Mouse (Mus musculus): ENCODE data around the gene Rex1bd. TPM values are rescaled to one million over a fixed set of nuclear protein-coding genes. Genes with fewer than 3 reads are reported as not detected.
A peak's percentile ranks its signal among the peaks of the same experiment; 100 is the strongest.

Rex1bd gene
- polyA plus RNA-seq, 1 experiment, result 129 TPM

DNA sequence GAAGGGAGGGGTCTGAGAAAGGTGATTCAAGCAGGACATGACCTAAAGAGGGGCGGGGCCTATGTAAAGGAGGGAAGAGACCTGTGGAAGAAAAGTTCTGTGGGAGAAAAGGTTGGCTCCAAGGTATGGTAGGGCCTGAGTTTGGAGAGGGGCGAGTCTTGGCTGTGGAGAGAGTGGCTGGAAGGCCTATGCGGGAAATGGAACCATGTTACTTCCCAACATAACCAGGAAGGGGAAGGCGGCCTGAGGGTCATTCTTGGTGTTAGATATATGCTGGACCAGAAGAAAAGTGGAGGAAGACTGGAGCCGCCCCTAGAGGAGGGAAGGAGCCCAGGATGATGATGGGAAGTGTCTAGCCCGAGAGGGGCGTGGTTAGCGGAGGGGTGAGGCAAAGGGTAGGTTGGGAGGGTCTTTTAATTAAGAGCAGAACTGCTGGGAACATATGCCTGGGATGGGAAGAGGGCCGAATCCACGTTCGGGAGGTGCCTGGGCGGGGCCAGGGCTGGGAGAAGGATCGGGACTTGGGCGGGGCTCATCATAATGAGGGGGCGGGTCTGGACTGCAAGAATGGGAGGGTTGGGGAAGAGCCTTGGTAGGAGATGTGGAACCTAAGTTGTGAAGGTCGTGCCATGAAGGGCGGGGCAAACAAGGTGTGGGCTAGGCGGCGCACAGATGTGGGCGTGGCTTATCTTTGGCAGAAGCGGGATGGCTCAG lies 29.1 kb downstream of the Rex1bd start:
- no peak for DNase-seq (ENCODE audit: low spot score)

DNA sequence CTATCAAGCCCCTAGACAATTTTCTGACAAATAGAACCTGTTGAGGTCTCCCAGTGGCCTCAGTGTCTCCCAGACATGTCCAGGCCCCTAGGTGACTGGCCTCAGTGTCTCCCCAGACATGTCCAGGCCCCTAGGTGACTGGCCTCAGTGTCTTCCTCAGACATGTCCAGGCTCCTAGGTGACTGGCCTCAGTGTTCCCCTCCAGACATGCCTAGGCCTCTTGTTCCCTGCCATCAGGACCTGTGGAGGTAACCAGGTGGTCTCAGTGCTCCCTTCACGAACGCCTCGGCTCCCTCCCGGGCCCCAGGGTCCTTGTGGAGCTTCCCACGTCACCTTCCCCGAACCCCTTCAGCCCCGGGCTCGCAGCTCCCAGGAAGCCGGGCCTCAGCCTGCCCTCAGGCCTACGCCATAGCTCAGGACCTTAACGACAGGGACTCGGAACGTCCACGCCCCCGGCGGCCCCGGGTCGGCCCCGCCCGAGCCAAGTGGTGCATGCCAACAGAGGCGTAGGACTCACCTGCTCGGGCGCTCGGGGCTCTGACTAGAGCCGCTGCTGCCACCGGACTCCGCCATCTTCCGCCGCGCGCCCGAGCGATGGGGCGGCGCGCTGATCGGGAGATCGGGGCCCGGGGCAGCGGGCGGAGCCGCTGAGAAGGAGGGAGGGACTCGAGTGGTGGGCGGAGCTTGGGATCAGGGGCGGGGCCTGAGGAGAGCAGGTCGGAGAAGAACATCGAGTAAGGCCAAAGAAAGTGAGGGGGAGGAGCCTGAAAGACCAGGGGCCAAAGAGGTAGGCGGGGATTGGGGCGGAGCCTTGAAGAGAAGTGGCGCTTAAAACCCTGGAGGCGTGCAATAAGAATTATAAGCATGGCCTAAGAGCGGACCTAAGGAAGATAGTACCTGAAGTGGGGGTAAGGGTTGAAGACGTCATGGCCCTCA lies 30.0 kb downstream of the Rex1bd start, which contains the start of gene Klhl26:
Gene Klhl26 (minus strand): TSS at position 636 of the 936 bp plus-strand sequence.
- DNase-seq (ENCODE audit: low spot score), result peak; percentile 88

DNA sequence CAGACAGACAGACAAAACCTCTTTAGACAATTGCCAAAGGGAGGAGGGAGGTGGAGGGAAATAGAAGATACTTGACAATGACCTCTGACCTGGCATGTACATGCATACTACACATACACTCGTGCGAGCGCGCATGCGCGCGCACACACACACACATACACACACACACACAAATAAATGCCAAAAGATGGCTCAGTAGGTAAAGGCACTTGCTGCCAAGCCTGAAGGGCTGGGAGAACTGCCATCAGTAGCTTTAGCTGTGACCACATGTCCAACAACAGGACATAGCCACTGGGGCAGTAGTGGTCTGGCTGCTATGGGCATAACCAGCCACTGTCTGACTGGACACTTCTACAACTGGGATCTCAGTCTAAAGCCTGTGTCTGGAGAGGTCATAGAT lies 34.7 kb downstream of the Rex1bd start:
- DNase-seq (ENCODE audit: low spot score), result no peak

DNA sequence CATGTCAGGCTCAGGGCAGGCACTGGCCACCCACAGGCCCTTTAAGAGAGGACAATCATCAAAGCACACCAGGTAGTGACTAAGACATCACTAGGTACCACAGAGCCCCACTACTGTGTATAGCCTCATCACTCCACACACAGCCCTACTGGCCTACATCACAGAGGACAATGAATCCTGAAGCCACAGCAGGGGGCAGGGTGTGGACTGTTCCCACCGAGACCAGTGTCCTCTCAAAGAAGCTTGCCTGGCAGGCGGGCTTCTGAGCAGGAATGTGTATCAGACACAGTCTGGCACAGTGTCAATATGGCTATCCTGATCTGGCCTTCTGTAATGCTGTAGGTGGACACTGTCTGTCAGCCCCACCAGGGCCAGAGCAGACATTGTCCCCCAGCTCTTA lies 36.6 kb downstream of the Rex1bd start:
- no peak for DNase-seq (ENCODE audit: low spot score)

DNA sequence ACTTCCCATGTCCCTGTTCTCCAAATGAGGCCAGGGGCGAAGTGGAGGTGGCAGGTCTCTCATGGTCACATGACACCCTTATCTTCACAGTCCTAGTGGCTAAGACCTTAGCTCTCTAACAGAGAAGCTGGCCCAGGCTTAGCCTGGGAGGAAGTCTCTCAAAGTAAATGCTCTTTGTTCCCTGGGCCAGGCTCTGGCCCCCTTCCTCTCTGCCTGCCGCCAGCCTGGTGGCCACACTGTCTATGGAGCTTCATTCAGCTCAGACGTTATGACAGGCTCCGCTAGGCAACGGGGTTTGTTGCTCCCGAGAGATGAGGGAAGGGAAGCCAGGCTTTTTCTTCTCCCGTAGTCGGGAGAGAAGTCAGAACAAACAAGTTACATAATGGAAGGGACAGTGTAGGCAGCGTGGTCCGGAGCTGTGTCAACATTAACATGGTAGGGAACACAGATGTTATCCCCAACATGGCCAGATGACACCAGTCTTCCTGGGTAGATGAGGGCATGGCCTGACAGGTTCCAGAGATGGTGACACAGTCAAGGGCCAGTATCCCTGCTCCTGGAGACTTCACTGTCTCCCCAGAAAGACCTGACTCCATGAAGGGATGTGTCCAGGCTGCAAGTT lies 37.1 kb downstream of the Rex1bd start:
- DNase-seq (ENCODE audit: low spot score), result no peak

DNA sequence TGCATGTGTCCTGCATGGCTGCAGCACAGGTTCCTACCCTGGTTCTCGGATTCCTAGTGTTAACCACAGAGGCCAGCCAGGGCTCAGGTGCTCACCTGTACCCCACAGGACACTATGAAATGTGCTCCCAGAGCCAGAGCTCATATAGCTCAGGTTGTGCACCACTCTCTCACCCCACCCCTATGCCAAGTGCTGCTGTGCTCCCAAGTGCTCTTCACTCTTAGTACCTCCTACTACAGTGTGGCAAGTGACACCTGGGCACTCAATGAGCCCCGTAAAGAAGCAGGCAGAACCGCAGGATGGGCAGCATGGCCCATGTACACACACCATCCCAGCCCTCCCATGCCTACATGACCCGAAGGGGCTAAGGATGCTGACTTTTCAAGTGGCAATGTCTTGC lies 37.8 kb downstream of the Rex1bd start:
- DNase-seq (ENCODE audit: low spot score), result no peak

DNA sequence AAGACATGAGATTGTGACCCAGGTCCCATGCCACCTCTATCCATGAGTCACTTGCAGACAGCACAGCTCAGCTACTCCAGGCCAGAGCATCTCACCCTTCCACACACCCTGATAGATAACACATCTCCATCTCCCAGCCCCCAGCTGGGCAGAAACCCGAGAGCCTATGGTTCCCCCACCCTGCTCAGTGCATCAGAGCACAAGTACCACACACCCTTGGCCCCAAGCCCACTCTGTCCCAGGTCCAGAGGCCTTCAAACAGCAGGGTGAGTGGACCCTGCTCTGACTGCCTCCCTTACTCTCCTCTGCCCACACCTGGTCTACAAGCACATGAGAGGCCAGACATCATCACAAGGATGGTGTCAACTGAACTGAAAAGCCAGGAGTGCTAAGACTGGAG lies 38.6 kb downstream of the Rex1bd start:
- no peak for DNase-seq (ENCODE audit: low spot score)

DNA sequence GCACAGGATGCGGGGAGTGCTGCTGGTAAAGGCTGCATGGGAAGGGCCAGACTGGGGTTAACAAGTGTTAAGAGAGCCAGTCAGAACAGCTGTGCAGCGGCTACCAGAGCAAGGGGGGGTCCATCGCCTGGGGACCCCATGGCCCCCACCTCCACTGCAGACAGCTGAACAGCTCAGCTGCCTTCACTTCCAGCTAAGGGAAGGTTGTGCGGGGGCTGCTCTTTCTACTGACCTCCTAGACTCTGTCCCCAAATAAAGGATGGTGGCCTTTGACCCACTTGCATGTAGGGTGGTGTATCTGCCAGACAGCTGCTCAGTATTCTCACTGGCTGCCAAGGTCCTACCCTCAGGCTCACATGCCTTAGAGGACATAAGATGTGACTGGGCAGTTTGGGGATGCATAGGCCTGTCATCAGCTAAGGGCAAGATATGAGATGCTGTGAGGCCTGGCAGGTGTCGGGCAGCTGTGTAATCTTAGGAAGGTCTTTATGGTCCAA lies 39.3 kb downstream of the Rex1bd start:
- DNase-seq (ENCODE audit: low spot score), result no peak

DNA sequence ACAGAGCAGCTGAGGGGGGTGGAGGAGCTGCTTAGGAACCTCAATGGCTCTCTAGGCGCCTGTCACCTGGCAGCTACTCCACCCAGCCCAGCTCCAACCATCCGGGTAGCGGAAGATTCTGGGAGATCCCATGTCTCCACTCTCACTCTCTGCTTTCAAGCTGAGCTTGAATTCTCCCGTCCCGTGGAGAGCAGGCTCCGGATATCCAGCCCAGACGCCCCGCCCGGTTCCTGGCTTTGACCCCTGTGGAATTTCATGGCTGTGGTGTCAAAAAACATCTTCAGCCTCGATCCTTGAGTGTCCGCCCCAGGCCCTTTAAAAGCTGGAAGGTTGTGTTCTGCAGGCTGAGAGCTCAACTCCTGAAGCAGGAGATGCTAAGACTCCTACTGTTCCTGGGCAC lies 39.8 kb downstream of the Rex1bd start:
- no peak for DNase-seq (ENCODE audit: low spot score)

DNA sequence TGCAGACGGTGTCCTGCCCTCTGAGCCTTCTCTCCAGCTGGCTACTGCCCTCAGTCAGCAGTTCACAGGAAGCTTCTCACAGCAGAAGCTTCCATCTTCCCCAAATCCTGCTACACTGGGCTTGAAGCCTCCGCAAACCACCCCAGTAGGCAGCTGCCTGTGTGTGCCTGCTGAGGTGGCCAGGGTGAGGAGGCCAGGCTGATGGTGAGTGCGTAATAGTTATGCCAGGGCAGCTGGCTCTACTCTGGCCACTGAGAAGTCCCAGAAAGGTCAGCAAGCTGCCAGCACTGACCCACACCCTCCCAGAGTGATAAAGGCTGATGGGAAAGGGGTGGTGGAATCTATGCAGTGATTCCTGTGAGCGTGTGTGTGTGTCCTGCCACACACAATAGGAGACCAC lies 40.2 kb downstream of the Rex1bd start:
- no peak for DNase-seq (ENCODE audit: low spot score)

DNA sequence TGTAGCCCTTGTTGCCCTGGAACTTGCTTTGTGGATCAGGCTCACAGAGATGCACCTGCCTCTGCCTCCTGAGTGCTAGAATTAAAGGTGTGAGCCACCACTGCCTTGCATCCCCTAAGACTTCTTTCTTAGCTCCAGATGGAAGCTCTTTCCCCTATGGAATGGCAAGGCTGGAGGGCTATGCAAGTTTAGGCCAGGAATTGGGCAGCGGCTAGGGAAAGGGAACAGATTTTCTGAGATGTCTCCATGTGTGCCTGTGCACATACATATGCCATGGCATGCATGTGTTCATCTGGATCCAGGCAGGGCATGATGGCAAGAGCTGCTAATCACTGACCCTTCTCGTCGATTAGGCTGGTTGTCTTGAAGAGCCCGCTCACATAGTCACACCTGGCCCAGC lies 40.9 kb downstream of the Rex1bd start:
- DNase-seq (ENCODE audit: low spot score), result no peak

DNA sequence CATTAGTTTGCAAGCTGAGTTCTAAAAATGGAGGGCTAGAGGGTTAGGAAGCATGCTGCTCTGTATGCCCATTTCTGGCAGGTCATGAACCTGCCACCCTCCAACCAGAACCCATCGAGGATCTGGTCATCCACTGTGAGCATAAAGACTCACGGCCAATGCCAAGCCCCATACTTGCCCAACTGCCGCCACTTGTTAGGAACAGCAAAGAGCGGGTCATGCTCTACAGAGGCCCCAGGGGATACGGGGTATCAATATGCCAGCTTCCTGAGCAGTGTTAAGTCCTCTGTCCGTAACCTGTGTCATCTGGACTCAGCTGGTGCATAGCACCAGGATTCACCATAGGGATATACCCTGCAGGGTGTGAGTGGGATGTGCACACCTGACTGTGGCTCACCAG lies 42.4 kb downstream of the Rex1bd start:
- DNase-seq (ENCODE audit: low spot score), result no peak

DNA sequence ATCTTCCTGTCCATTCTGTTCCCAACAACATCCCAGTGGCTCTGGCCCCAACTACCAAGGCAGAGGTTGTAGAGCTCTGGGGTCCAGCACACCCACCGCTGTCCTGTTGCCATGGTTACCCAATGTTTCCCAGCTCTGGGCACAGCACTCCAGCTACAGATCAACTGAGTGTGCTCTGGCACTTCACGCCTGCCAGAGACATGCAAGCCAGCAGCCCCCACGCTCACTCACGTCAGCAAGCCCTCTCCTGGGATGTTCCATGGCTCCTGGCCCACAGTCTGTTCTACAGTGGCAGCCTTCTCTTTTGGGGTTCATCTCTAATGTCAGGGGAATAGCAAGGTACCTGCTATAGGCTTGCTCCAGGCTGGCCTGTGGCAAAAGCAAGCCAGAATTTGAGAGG lies 43.2 kb downstream of the Rex1bd start:
- no peak for DNase-seq (ENCODE audit: low spot score)

DNA sequence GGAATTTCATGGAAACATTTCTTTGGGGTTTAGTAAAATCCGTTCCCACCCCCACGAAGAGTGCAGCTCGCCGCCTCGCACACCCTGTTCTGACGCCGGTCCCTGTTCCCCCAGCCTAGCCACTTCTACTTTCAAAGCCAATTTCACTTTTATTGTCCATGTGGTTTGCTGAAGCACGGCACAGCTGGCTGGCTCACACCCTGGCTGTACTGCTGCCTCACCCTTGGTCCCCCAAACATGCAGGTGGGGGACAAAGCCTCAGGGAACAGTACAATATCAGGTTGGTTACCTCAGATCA lies 44.1 kb downstream of the Rex1bd start:
- no peak for DNase-seq (ENCODE audit: low spot score)

DNA sequence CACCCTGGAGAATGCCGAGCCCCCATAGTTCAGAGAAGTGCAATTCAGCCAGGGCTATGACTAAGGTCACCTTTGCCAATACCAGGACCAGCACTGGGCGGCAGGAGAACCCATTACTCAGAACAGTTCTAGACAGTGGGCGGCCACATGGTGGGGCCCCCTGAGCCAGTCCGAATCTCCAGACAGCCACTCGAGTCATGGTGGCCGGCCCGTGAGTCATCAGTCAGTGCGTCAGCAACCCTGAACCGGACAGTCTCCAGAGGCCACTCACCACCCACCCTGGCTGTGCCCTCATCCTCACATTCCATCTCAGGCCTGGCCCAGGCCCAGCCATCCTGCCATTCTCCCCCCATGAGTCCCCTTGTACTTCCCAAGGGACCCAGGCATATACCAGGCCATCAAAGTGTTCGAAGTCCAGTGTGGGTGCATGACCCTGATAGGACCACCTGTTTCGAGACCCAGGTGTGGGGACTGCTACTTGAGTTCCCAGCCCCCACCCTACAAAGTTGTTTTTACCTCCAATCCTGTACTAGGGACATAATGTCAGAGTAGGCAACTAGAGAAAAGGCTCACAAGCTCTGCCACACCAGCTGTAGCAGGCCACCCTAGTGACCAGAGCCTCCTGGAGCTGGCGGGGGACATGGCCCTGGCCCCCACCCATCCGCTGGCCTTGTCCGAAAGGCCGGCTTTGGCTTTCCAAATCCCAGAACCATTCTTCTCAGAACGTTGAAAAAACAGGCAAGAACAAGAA lies 44.6 kb downstream of the Rex1bd start:
- no peak for DNase-seq (ENCODE audit: low spot score)

DNA sequence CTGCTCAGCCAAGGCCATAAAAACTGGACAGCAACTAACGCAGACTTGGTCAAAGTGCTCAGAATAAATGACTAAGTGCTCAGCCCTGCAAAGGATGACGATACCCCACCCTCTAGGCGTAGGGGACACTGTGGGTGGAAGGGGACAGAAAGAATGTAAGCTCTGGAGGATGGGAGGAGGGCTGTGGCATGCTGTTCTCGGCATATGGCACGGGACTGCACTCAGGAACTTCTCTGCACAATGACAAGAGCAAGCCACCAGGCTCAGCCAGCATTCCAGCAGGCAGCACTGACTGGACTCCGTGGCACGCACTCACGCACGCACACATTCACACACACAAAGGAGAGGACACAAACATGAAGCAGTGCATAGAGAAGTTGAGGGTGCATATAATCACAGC lies 45.9 kb downstream of the Rex1bd start:
- DNase-seq (ENCODE audit: low spot score), result no peak

DNA sequence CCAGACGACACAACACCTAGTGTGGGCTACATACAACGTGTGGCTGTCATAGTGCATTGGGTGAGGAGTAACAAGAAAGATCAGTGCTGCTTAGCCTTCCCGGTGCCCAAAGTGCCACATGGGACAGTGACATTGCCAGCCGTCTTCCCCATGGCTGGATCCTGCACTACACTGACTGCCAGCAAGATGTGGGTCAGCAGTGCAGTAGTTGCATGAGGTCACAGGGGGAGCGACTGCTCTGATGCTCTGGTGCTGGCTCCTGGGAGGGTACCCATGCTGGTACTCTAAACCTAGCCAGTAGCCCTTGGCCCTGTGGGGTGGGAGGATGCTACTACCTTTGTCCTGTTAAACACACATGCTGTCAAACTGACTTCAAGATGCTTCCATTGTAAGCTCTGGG lies 46.4 kb downstream of the Rex1bd start:
- DNase-seq (ENCODE audit: low spot score), result no peak

DNA sequence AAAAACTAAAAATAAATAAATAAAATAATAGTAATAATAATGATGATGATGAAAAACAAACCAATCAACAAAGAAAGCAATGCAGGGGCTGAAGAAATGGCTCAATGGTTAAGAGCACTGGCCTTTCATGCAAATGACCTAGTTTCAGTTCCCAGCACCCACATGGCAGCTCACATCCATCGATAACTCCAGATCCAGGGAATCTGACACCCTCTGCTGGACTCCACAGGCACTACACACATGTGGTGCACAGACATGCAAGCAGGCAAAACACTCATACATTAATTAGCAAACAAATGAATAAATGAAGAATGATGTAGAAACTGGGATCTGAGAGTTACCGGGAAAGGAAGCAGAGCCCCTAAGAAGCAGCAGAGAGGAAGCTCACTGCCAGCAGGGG lies 46.9 kb downstream of the Rex1bd start:
- no peak for DNase-seq (ENCODE audit: low spot score)

DNA sequence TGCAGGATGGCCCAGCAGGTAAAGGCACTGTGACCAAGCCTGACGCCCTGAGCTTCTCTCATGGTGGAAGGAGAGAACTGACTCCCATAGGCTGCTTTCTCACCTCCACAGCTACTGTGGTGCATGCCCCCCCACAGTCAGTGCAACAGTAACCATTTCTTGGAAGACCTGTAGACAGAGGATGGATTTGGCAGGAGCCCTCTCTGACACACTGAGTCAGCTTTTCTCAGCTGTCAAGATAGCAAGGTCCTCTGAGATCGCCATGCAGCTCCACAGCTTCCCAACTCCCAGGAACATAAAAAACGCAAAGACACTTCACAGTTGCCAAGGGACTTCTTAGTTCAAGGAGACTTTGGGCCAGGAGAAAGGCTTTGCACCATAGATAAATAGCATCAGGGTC lies 48.1 kb downstream of the Rex1bd start:
- no peak for DNase-seq (ENCODE audit: low spot score)

DNA sequence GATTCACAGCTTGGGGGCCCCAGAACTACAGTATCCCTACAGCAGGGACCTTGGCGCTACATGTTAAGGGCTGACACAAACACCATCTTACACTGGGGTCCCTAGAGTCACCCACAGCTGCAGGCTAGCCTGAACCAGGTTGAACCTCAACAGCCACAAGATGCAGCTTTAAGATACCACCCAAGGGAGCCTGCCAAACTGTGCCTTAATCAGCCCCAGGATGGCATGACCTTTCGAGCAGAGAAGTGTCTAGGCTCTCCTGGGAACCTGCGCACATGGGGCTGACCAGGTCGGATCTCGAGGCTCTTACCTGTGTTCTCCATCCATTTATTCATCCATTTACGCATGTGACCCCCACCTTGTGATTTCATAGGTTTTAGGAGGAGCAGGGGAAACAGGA lies 48.7 kb downstream of the Rex1bd start:
- no peak for DNase-seq (ENCODE audit: low spot score)

DNA sequence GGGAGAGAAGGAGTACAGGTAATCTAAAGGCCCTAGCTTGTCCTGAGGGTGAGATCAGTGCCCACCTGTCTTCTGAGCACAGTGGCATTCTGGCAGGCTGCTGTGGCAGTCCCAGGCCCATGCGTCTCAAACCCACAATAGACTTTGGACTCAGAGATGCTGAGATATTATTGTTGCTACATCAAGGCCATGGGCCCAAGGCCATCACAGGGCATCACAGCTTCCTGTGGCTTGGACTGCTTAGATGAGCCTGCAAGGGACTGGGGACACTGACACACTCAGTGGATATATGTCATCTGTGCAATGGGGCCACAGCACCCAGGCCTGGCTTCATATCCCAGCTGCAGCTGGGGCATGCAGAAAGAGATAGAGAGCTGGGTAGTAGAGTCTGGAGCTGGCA lies 49.6 kb downstream of the Rex1bd start:
- DNase-seq (ENCODE audit: low spot score), result no peak
